Mouse (Mus musculus) sigmoid colon, adult 10 weeks (tissue): ENCODE results near the gene Caskin2. TPM values are rescaled to one million over a fixed set of nuclear protein-coding genes. Genes with fewer than 3 reads are reported as not detected.

ENCODE experiments used
- polyA plus RNA-seq: library from polyadenylated mRNA; stranded (reverse); fragments of 350-450 nt; fragmentation: Illumina TruSeq; extraction: RNeasy Lipid Tissue Mini Kit (QIAGEN cat#74804); gene quantifications from one replicate; pipeline ENCODE4 v1.2.3, GENCODE M21; 2014; ENCODE audit warnings: low read depth, low replicate concordance

The Caskin2 gene
- 1.3 TPM for polyA plus RNA-seq

GRCm38 (mm10) chr11:115813507-115814296 lies at the start of gene Caskin2:
Caskin2 (minus strand) TSS chr11:115813639.

GRCm38 (mm10) chr11:115858354-115858753 lies 44.9 kb upstream of the Caskin2 start, which contains the start of gene Myo15b:
Myo15b (plus strand) TSS chr11:115858406.

GRCm38 (mm10) chr11:115823774-115824740 lies 10.6 kb upstream of the Caskin2 start, which contains the start of gene Llgl2:
Llgl2 (plus strand) TSS chr11:115824049.

GRCm38 (mm10) chr11:115814605-115815450 lies 1.4 kb upstream of the Caskin2 start, which contains the start of gene Tsen54:
Tsen54 (plus strand) TSS chr11:115814724.

GRCm38 (mm10) chr11:115765103-115765606 lies 48.3 kb downstream of the Caskin2 start, which contains the start of gene Tmem94:
Tmem94 (plus strand) TSS chr11:115765433.

Other genes with a start within 250 kb of the Caskin2 start
- gene Nup85, start 249.2 kb downstream of the Caskin2 start, polyA plus RNA-seq, result 33.1 TPM
- 3.6 TPM for gene Mrps7, start 209.7 kb downstream of the Caskin2 start, polyA plus RNA-seq
- 6.1 TPM for gene Gga3, start 209.6 kb downstream of the Caskin2 start, polyA plus RNA-seq
- gene Mif4gd, start 200.7 kb downstream of the Caskin2 start, polyA plus RNA-seq, result 24.5 TPM
- gene Slc25a19, start 185.3 kb downstream of the Caskin2 start, polyA plus RNA-seq, result 3.4 TPM
- 122 TPM for gene Grb2, start 105.0 kb downstream of the Caskin2 start, polyA plus RNA-seq
- gene Tmem94, start 48.2 kb downstream of the Caskin2 start, polyA plus RNA-seq, result 1.4 TPM
- not detected for gene Tsen54, start 1.1 kb upstream of the Caskin2 start, polyA plus RNA-seq
- gene Llgl2, start 10.4 kb upstream of the Caskin2 start, polyA plus RNA-seq, result 8.3 TPM
- 34.7 TPM for gene Myo15b, start 44.8 kb upstream of the Caskin2 start, polyA plus RNA-seq
- not detected for gene Smim5, start 86.3 kb upstream of the Caskin2 start, polyA plus RNA-seq
- gene Smim6, start 98.4 kb upstream of the Caskin2 start, polyA plus RNA-seq, result 23.0 TPM
- 6.4 TPM for gene Sap30bp, start 119.6 kb upstream of the Caskin2 start, polyA plus RNA-seq
- gene Recql5, start 119.8 kb upstream of the Caskin2 start, polyA plus RNA-seq, result 2.3 TPM
- gene Itgb4, start 161.1 kb upstream of the Caskin2 start, polyA plus RNA-seq, result 1.3 TPM
- gene Galk1, start 199.1 kb upstream of the Caskin2 start, polyA plus RNA-seq, result not detected
- gene H3f3b, start 214.3 kb upstream of the Caskin2 start, polyA plus RNA-seq, result 1,501 TPM
- 2.3 TPM for gene Unk, start 216.7 kb upstream of the Caskin2 start, polyA plus RNA-seq